Mouse (Mus musculus) cerebellum, adult 11-12 months (tissue): Measurements from ENCODE around the gene Naaladl2.
A peak's percentile ranks its signal among the peaks of the same experiment; 100 is the strongest.
"Not testable (repeated sequence)": the region's sequence is repeated elsewhere in the genome, so short reads cannot be mapped to it uniquely, and the experiment has no call there.

ENCODE experiments used
- DNase-seq: peaks from one replicate; pipeline ENCODE4 v3.0.0; 2022

Naaladl2 gene

DNA sequence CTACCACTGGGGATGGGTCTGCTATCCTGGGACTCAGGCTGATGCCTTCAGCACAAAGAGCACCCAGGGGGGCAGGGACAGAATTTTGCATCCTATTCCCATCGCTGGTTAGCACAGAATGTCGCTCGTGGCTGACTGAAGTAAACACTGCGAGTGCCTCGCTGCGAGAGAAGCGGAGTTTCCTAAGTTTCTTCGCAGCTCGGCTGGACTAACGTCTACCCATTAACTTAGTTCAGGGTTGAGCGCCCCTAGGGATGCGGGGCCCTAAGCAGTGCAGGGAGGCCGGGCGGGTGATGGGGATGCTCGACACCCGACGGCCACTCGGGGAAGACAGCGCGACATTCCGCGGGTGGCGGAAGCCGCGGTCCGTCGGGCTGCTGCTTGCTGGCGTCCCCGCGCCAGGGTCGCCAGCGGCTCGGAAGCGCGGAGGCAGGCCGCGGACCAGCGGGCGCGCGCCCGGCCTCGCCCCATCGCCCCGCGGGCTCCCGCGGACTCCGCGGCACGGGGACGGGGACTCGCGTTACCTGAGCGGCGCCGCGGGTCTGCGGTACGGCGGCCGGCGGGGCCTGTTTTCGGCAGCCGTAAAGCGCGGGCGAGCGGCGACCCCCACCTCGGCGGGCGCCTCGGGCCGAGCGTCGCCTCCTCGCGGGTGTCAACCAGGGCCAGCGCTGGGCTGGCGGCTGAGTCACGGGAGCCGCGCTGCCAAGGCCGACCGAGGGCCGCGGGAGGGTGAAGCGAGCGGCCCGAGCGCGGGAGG is at the start of gene Naaladl2:
TSS of gene Naaladl2 (minus strand) at position 707 of the 757 bp plus-strand sequence.
- DNase-seq: peak; percentile 80

DNA sequence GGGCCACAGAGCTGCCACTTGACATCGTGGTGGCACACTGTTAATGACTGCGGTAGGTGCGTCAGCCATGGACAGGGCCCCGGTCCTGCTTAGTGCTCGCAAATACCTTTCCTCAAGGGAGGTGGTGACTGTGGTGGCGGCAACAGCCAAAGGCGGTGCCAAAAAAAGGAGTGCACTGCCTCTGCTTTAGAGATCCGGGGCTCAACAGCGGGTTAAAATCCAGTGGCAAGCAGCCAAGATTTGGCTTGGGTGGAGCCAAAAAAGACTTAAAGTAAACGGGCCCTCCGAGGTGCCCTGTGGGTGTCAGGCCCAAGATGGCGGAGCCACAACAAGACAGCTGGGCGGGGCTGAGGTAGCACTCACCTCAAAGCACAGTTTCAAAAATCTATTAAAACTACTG is 7.7 kb upstream of the Naaladl2 start:
- no peak for DNase-seq

DNA sequence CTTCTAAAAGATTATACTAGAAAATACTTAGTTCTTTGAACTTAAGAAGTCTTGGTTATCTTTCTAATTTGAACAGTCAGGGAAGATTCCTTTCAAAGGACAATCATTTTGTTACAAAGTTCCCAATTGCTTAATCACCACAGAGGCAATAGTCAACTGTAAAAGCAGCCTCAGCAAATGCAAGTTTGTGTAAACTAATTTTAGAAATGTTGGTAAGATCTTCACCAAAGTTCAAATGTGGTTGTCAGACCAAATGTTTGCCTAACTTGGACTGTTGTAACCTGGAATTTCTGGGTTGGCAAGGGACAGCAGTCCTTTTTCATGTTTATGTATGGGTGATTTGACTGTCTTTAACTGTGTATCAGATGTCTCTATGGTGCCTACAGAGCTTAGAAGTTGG is 3.2 kb upstream of the Naaladl2 start:
- DNase-seq: no peak

GRCm38 (mm10) chr3:25144961-25145697 is 1.1 kb upstream of the Naaladl2 start:
- peak; percentile 49 for DNase-seq

DNA sequence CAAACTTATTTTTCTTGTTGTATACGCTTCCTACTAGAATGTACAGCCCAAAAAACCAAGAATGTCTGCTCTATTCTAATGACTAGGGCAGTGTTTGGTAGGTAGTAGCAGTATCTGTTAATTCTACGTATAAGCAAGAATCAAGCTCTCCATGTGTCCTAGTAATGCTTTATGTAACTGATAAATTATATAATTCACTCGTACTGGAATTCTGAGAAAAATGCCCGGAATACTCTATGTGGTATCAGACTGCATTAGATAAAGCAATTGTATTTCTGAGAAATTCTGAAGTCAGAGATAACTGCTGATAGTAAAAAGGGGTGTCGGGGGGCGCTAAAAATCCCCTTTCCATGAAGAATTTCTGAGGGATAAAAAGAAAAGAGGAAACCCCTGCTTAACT is 950 bp downstream of the Naaladl2 start:
- DNase-seq: no peak

GRCm38 (mm10) chr3:25131848-25132247 is 12.2 kb downstream of the Naaladl2 start:
- no peak for DNase-seq

- no peak for DNase-seq
Observed at GRCm38 (mm10) chr3:25127864-25128263, 16.2 kb downstream of the Naaladl2 start.

DNA sequence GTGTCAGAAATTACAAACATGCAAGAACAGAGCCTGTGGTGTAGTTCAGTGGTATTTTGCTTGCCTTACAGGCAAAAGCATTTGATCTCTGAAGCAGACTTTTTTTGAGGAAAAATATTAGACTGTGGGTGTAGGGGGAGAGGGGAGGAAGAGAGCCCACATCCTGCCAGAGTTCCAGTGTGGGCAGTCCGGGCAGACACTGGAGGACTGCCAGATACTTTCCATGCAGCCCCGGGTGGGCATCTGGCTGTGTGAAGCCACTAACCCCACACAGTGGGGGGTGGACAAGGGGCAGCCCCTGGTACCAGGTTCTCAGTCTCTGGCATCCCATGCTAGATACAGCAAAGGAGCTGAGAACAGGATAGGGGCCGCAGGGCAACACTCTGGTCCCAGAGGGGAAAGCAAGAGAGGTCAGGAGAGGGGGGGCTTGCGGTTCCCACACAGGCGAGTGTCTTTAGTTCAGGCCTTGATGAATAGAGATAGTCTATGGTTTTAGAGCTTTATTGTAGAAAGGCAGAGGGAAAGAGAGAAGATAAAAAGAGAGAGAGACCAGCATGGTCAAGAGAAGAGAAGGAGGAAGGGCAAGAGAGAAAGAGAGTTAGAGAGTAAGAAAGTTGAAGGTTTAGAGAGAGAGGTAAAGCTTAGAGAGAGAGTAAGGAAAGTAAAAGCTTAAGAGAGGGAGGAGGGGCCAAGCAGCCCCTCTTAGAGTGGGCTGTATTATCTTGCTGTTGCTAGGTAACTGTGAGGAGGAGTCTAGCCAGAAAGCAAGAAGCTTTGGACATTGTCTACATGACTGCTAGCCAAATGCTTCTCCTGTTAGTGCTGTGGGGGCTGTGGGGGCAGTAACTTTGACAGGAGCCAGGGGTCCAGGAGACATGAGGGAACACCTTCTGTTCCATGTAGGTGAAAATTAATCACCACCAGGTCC is 18.9 kb downstream of the Naaladl2 start:
- DNase-seq: no peak

- no peak for DNase-seq
Observed at GRCm38 (mm10) chr3:25113107-25113506, 31.0 kb downstream of the Naaladl2 start.

- DNase-seq: no peak
Observed at GRCm38 (mm10) chr3:25108997-25109396, 35.1 kb downstream of the Naaladl2 start.

- no peak for DNase-seq
Observed at GRCm38 (mm10) chr3:25092986-25093385, 51.1 kb downstream of the Naaladl2 start.

DNA sequence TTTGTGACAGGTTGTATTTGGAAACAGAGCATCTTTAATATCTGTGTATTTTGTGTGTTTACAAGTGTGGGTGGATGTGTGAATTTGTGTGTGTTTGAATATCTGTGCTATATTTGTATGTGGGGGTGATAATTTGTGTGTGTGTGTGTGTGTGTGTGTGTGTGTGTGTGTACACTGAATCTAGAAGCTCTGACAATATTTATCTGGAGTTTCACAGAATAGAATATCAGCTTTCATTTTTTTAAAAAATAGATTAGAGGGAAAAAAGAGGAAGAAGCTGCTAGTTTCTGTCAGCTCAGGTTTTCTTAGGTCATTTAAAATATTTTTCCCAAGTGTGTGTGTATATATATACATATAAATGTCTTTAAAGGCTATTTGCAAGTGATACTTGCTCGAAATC is 68.3 kb downstream of the Naaladl2 start:
- no peak for DNase-seq

- peak; percentile 74 for DNase-seq
Observed at GRCm38 (mm10) chr3:25074266-25074665, 69.8 kb downstream of the Naaladl2 start.

GRCm38 (mm10) chr3:25073821-25074220 is 70.2 kb downstream of the Naaladl2 start:
- no peak for DNase-seq

- DNase-seq: no peak
Observed at GRCm38 (mm10) chr3:25063217-25063616, 80.8 kb downstream of the Naaladl2 start.

GRCm38 (mm10) chr3:25052975-25053374 is 91.1 kb downstream of the Naaladl2 start:
- no peak for DNase-seq

DNA sequence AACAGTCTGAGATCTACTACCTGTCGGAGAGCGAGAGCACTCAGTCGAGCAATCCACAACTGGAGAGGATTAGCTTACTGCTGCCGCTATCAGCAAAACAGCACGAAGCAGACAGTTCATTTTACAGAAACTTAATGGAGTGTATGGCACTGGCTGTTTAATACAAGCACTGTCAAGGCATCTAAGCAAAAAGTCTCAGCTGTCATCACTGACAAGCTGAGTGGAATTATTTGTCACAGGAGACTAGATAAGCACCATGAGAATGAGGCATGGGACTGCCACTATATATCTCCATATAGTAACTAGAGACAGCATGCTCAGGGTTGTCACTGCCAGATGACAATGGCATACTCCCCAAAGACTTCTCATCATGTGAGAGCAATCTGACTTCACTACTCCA is 124.1 kb downstream of the Naaladl2 start:
- DNase-seq: no peak

DNA sequence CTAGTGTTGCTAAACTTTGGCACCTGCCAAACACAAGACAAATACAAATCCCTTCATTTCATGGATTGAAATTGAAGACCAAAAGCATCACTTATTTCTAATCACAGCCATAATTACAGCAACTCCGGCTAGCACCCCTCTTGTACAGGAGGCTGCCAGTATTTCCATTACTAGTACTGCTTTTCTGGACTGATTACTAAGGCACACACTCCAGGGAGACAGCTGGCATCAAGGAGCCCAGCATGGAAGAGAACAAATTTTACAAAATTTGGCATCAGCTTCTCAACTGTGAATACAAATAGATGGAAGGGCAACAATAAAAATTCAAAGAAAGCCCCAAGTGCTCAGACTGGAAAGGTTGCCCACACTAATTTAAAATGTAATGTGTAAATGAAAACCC is 133.3 kb downstream of the Naaladl2 start:
- peak; percentile 72 for DNase-seq

- DNase-seq: not testable (repeated sequence)
Observed at GRCm38 (mm10) chr3:25006802-25007201, 137.3 kb downstream of the Naaladl2 start.

- no peak for DNase-seq
Observed at GRCm38 (mm10) chr3:24992577-24992976, 151.5 kb downstream of the Naaladl2 start.

GRCm38 (mm10) chr3:24992078-24992477 is 152.0 kb downstream of the Naaladl2 start:
- no peak for DNase-seq

- DNase-seq: no peak
Observed at GRCm38 (mm10) chr3:24982111-24982510, 161.9 kb downstream of the Naaladl2 start.

DNA sequence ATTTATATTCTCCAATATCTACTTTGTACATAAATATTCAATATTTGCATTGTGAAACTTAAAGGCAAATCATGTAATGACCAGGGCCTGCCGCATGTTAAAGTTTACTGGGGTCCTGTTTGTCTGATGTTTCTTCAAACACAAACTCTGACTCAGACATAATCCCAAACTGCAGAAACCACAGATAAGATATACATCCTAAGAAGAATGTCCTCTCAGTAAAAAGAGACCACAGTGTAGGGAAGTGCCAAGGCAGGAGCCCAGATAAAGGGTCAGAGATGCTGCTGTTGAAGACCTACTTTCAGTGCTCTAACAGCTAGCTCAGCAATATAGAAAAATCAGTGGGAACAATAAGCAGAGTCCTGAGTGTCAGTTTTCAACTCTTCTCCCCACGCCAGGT is 201.9 kb downstream of the Naaladl2 start:
- DNase-seq: no peak
